Mouse (Mus musculus): Measurements from ENCODE around the gene Idua. TPM values are rescaled to one million over a fixed set of nuclear protein-coding genes. Genes with fewer than 3 reads are reported as not detected.
A peak's percentile ranks its signal among the peaks of the same experiment; 100 is the strongest.

Idua gene
- total and polyA plus RNA-seq, 3 experiments, result 2.3 to 10.6 (median 5.8) TPM

GRCm38 (mm10) chr5:108679909-108680308 is 19.8 kb downstream of the Idua start:
- no peaks in the 10 kb centered on the region for H3K27me3 ChIP-seq (replicated peaks)
- in situ Hi-C loops (cut with MboI; ENCODE audit: low pct_ligation_motif_present, low pct_unique_long_range_greater_than_20kb, low sequenced_read_pairs), result no loop called here

GRCm38 (mm10) chr5:108680871-108681270 is 20.7 kb downstream of the Idua start:
- H3K4me2 ChIP-seq (ENCODE audit: insufficient read depth, low read depth, poor library complexity, severe bottlenecking), result no peak overlapping the region
- dilution Hi-C loops (cut with MboI; ENCODE audit: extremely low pct_ligation_motif_present, extremely low pct_unique_long_range_greater_than_20kb, low sequenced_read_pairs), result no loop called here
- no peak overlapping the region for H3K27ac ChIP-seq (ENCODE audit: insufficient read depth, low read depth)
- in situ Hi-C loops (cut with MboI; ENCODE audit: low pct_ligation_motif_present, low pct_unique_long_range_greater_than_20kb, low sequenced_read_pairs), result no loop called here
- no peaks in the 10 kb centered on the region for H3K9me3 ChIP-seq (replicated peaks; ENCODE audit: low read length)
- no peak overlapping the region for H3K9ac ChIP-seq (ENCODE audit: insufficient read depth, low read depth)
- H3K79me2 ChIP-seq (replicated peaks; ENCODE audit: control insufficient read depth, extremely low read depth, insufficient read depth, poor library complexity, severe bottlenecking), result no peaks in the 10 kb centered on the region
- DNase-seq (ENCODE audit: extremely low read depth), result no peak
- H3K4me3 ChIP-seq (replicated peaks in 1 of 3; ENCODE audit: low read depth in 2 of 3, low read length in 2 of 3, poor library complexity in 1 of 3), result no peak overlapping the region
- H3K4me1 ChIP-seq (ENCODE audit: control insufficient read depth in 1 of 2, insufficient read depth in 2 of 2), result no peaks in the 10 kb centered on the region
- TF ChIP-seq EP300 (IDR thresholded peaks at IDR 0.05; ENCODE audit: low read length) (no peak), POLR2AphosphoS2 (IDR thresholded peaks at IDR 0.05; ENCODE audit: low read depth, low read length) (no peak), MYC (IDR thresholded peaks at IDR 0.05; ENCODE audit: low read depth, low read length) (no peak), GABPA (IDR thresholded peaks at IDR 0.05; ENCODE audit: insufficient replicate concordance, low read depth, low read length) (no peak), POLR2A (IDR thresholded peaks at IDR 0.05; ENCODE audit: low read depth, low read length) (no peak), MEF2A (IDR thresholded peaks at IDR 0.05; ENCODE audit: borderline replicate concordance, low read depth, low read length) (no peak), KAT2A (IDR thresholded peaks at IDR 0.05; ENCODE audit: insufficient replicate concordance, low read length) (no peak), PAX5 (IDR thresholded peaks at IDR 0.05; ENCODE audit: low read length) (no peak), HCFC1 (IDR thresholded peaks at IDR 0.05; ENCODE audit: low read depth, low read length) (no peak), CHD2 (IDR thresholded peaks at IDR 0.05; ENCODE audit: low read length) (no peak)
- H3K27me3 ChIP-seq (replicated peaks), result no peaks in the 10 kb centered on the region
- peaks cover 5 to 59% of the 10 kb centered on the region in 2 experiments for H3K36me3 ChIP-seq (replicated peaks in 1 of 2; ENCODE audit: control insufficient read depth in 1 of 2, insufficient read depth in 1 of 2, low read length in 1 of 2)

More at GRCm38 (mm10) chr5:108679909-108680308, 19.8 kb downstream of the Idua start:
- Histone ChIP-seq H3K9me3 (replicated peaks; ENCODE audit: low read length) (no peaks in the 10 kb centered on the region), H3K27ac (ENCODE audit: insufficient read depth, low read depth) (no peak overlapping the region), H3K9ac (ENCODE audit: insufficient read depth, low read depth) (no peak overlapping the region), H3K79me2 (replicated peaks; ENCODE audit: control insufficient read depth, extremely low read depth, insufficient read depth, poor library complexity, severe bottlenecking) (no peaks in the 10 kb centered on the region), H3K36me3 (replicated peaks in 1 of 2; ENCODE audit: control insufficient read depth in 1 of 2, insufficient read depth in 1 of 2, low read length in 1 of 2) (peaks cover 5 to 60% of the 10 kb centered on the region in 2 experiments), H3K4me3 (replicated peaks in 1 of 3; ENCODE audit: low read depth in 2 of 3, low read length in 2 of 3, poor library complexity in 1 of 3) (no peak overlapping the region), H3K4me1 (ENCODE audit: control insufficient read depth in 1 of 2, insufficient read depth in 2 of 2) (no peaks in the 10 kb centered on the region), H3K4me2 (ENCODE audit: insufficient read depth, low read depth, poor library complexity, severe bottlenecking) (no peak overlapping the region)
- dilution Hi-C loops (cut with MboI; ENCODE audit: extremely low pct_ligation_motif_present, extremely low pct_unique_long_range_greater_than_20kb, low sequenced_read_pairs), result no loop called here
- TF ChIP-seq CTCF (conservative IDR thresholded peaks at IDR 0.05 in 1 of 2, IDR thresholded peaks at IDR 0.05 in 1 of 2; ENCODE audit: low read depth in 2 of 2, low read length in 2 of 2) (peak in 1 of 2 experiments; percentile 60; a peak in 2 of 4 replicates), E2F4 (IDR thresholded peaks at IDR 0.05; ENCODE audit: insufficient replicate concordance, low read depth, low read length) (no peak), UBTF (IDR thresholded peaks at IDR 0.05; ENCODE audit: low read depth, low read length) (no peak), RAD21 (IDR thresholded peaks at IDR 0.05; ENCODE audit: low read depth, low read length) (peak; percentile 49)
- no peak for DNase-seq (ENCODE audit: extremely low read depth)

- in situ Hi-C loops (cut with MboI; ENCODE audit: low pct_ligation_motif_present, low pct_unique_long_range_greater_than_20kb, low sequenced_read_pairs), result no loop called here
- no peak for TF ChIP-seq MYC (IDR thresholded peaks at IDR 0.05; ENCODE audit: low read depth, low read length)
- no peak for TF ChIP-seq CTCF (conservative IDR thresholded peaks at IDR 0.05 in 1 of 2, IDR thresholded peaks at IDR 0.05 in 1 of 2; ENCODE audit: low read depth in 2 of 2, low read length in 2 of 2)
- no peak for TF ChIP-seq MAZ (IDR thresholded peaks at IDR 0.05; ENCODE audit: low read depth, low read length)
- no peak for TF ChIP-seq RCOR1 (conservative IDR thresholded peaks at IDR 0.05; ENCODE audit: low read depth, low read length)
- no peak for TF ChIP-seq USF2 (conservative IDR thresholded peaks at IDR 0.05; ENCODE audit: low read depth, low read length)
- TF ChIP-seq ELF1 (IDR thresholded peaks at IDR 0.05; ENCODE audit: low read depth, low read length), result no peak
- no peak for TF ChIP-seq JUN (IDR thresholded peaks at IDR 0.05; ENCODE audit: insufficient read depth, low read depth, low read length)
- TF ChIP-seq UBTF (IDR thresholded peaks at IDR 0.05; ENCODE audit: low read depth, low read length), result no peak
- dilution Hi-C loops (cut with MboI; ENCODE audit: extremely low pct_ligation_motif_present, extremely low pct_unique_long_range_greater_than_20kb, low sequenced_read_pairs), result no loop called here
- Histone ChIP-seq H3K79me2 (replicated peaks; ENCODE audit: control insufficient read depth, extremely low read depth, insufficient read depth, poor library complexity, severe bottlenecking) (no peaks in the 10 kb centered on the region), H3K9me3 (replicated peaks; ENCODE audit: low read length) (no peaks in the 10 kb centered on the region), H3K36me3 (replicated peaks in 1 of 2; ENCODE audit: control insufficient read depth in 1 of 2, insufficient read depth in 1 of 2, low read length in 1 of 2) (peaks cover 0 to 7% of the 10 kb centered on the region in 2 experiments), H3K27me3 (replicated peaks) (peaks cover 9% of the 10 kb centered on the region), H3K27ac (ENCODE audit: insufficient read depth, low read depth) (no peak overlapping the region), H3K4me2 (ENCODE audit: insufficient read depth, low read depth, poor library complexity, severe bottlenecking) (no peak overlapping the region), H3K9ac (ENCODE audit: insufficient read depth, low read depth) (no peak overlapping the region), H3K4me3 (replicated peaks in 1 of 3; ENCODE audit: low read depth in 2 of 3, low read length in 2 of 3, poor library complexity in 1 of 3) (no peak overlapping the region), H3K4me1 (ENCODE audit: control insufficient read depth in 1 of 2, insufficient read depth in 2 of 2) (peaks cover 3 to 5% of the 10 kb centered on the region in 2 experiments; a peak in 2 of 4 replicates)
- DNase-seq (ENCODE audit: extremely low read depth), result no peak
Observed at GRCm38 (mm10) chr5:108689091-108689490, 29.0 kb downstream of the Idua start.
